Mouse (Mus musculus) skeletal muscle tissue, postnatal 0 days (tissue): Measurements from ENCODE around the gene Fam20a. TPM values are rescaled to one million over a fixed set of nuclear protein-coding genes. Genes with fewer than 3 reads are reported as not detected.

Source experiments
- polyA plus RNA-seq: library from polyadenylated mRNA; unstranded; fragments of >200 nt; fragmentation: Nextera tagmentation; extraction: Ambion mirVana; gene quantifications from 2 replicates; pipeline ENCODE4 v1.2.1, GENCODE M21; 2015

The Fam20a gene
- polyA plus RNA-seq = 3.2 and 4.3 TPM in 2 replicates

DNA sequence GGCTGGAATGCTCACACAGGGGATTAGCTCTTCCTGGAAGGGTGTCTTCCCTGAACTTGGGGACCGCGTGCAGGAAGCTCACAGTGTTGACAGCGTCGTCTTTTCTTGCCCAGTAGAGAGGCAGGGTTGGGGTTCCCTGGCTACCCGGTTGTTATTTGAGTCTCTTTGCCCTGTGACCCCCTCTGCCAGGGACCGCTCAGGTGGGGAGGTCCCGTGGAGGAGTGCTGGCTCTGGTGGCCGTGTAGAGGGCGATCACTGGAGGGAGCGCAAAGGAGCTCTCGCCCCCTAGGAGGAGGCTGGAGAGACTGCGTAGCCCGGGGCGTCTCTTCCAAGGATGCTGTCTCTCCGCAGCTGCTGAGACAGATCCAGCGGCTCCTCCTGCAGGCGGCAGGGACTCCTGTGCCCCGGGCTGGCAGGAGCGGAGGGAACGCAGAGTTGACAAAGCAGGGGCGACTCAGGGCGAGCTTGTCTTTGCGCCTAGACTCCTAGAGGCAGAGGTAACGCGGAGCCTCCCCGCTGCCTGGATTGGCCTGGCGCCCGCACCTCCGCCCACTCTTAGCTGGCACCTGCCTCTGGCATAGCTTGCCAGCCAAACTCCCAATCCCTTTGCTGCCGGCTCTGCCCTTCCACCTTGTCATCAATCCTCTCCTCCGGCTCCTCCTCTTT lies at the start of gene Fam20a:
Gene Fam20a, minus strand, starts transcription at position 499 of the 666 bp plus-strand sequence.

DNA sequence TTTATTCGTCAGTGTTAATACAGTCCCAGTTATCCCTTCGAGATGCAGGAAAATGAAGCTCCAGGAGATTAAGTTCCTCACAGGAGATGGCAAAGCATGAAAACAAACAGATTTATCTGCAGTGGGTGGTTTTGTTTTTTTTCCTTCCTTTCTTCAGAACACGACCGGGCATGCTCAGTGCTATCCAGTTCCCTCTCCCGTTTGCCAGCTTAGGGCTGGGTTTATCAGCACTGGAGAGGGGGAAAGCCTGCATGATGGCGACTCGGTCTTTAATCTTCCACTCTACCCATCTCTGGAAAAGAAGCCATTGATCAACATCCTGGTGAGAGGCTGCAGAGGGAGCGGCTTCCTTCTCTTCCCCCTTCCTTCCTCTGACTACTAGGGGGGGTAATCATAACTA lies 72.9 kb downstream of the Fam20a start, which contains the start of gene Prkar1a:
Gene Prkar1a, plus strand, starts transcription at position 200 of the 400 bp plus-strand sequence.

Other genes starting within 250 kb of the Fam20a start
- 4.2 and 4.4 TPM in 2 replicates for gene Arsg, start 248.9 kb downstream of the Fam20a start, polyA plus RNA-seq
- gene Slc16a6, start 248.7 kb downstream of the Fam20a start, polyA plus RNA-seq = 6.5 and 7.3 TPM in 2 replicates
- 55.7 and 58.8 TPM in 2 replicates for gene Wipi1, start 110.3 kb downstream of the Fam20a start, polyA plus RNA-seq
- 398 and 409 TPM in 2 replicates for gene Prkar1a, start 72.9 kb downstream of the Fam20a start, polyA plus RNA-seq
- not detected in 2 replicates for gene 1700012B07Rik, start 105.8 kb upstream of the Fam20a start, polyA plus RNA-seq